Mouse (Mus musculus): Measurements from ENCODE around the gene Ubr7. TPM values are rescaled to one million over a fixed set of nuclear protein-coding genes. Genes with fewer than 3 reads are reported as not detected.

Gene Ubr7
- polyA plus RNA-seq (2021): 33.0 TPM

DNA sequence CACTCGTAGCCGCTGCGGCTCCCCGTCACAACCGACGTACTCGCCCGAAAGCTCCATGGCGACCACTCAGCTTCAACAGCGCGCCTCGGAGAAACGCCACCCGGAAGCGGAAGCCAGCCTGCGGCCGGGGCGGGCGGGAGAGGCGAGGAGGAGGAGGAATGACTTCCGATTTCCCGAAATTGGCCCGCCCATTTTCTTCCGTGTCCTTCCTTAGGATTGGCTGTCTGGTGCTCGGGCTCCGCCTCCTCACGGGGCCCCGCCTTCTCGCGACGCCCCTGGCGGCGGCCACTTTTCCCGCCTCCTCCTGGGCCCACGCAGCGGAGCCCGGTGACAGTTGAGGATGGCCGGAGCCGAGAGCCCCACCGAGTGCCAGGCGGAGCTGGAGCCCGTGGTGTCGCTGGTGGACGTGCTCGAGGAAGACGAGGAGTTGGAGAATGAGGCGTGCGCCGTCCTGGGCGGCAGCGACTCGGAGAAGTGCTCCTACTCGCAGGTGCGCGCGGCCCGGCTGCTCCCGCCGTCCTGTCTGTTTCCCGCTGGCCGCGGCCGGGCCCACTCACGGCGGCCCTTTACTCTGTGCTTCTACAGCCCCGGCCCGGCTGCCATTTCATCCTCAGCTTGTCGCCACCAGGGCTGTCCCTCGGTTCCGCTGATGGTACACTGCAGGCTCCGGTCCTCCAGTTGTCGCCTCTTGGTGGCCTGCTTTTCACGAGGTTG is at the start of gene Ubr7, which contains the start of the genes Gm28051 and Gon7:
TSS of gene Ubr7 (plus strand) at position 279 of the 714 bp plus-strand sequence.
TSS of gene Gm28051 (minus strand) at position 77 of the 714 bp plus-strand sequence.
TSS of gene Gon7 (minus strand) at position 115 of the 714 bp plus-strand sequence.
- ChIA-PET POLR2A (no interaction called here), CTCF (no interaction called here)
- no peaks in the 10 kb centered on the region for H3K27me3 ChIP-seq
- TF ChIP-seq CTCF (IDR thresholded peaks at IDR 0.05): peak; percentile 63
- in situ Hi-C loops (cut with MboI; ENCODE audit: low pct_unique_long_range_greater_than_20kb): loop anchor here (25.0 kb wide), 1 partner anchor 771 kb away; the partner anchor contains the start of gene Cpsf2
- ATAC-seq (peak; percentile 94), DNase-seq (ENCODE audit: low read depth, low spot score) (peak; percentile 76)

GRCm38 (mm10) chr12:102708220-102708619 is 49.5 kb upstream of the Ubr7 start:
- ChIA-PET POLR2A (interaction anchor here (1.2 kb wide), 1 partner anchor 9 kb away, joined by 3 read pairs; no protein-coding TSS in a partner anchor), CTCF (interaction anchor here (0.9 to 1.5 kb wide), 6 partner anchors 12 to 182 kb away, joined by 3 to 5 read pairs (median 4); no protein-coding TSS in a partner anchor)
- TF ChIP-seq CTCF (IDR thresholded peaks at IDR 0.05): no peak
- in situ Hi-C loops (cut with MboI; ENCODE audit: low pct_unique_long_range_greater_than_20kb): loop anchor here (5.0 kb wide), 3 partner anchors 71 to 181 kb away; no protein-coding TSS in a partner anchor
- ATAC-seq (peak; percentile 17), DNase-seq (ENCODE audit: low read depth, low spot score) (no peak)
- H3K27me3 ChIP-seq: no peaks in the 10 kb centered on the region

- no peak for ATAC-seq
- no peak for DNase-seq (ENCODE audit: low read depth, low spot score)
- in situ Hi-C loops (cut with MboI; ENCODE audit: low pct_unique_long_range_greater_than_20kb): loop anchor here (5.0 kb wide), 3 partner anchors 73 to 183 kb away; no protein-coding TSS in a partner anchor
- ChIA-PET CTCF (interaction anchor here (1.1 kb wide), 1 partner anchor 9 kb away, joined by 4 read pairs; no protein-coding TSS in a partner anchor), POLR2A (interaction anchor here (1.7 kb wide), 1 partner anchor 9 kb away, joined by 4 read pairs; no protein-coding TSS in a partner anchor)
- TF ChIP-seq CTCF (IDR thresholded peaks at IDR 0.05): no peak
- H3K27me3 ChIP-seq: no peaks in the 10 kb centered on the region
Measured at GRCm38 (mm10) chr12:102709896-102710295, 47.9 kb upstream of the Ubr7 start.

GRCm38 (mm10) chr12:102710851-102711375 is 46.9 kb upstream of the Ubr7 start:
- in situ Hi-C loops (cut with MboI; ENCODE audit: low pct_unique_long_range_greater_than_20kb): no loop called here
- CTCF ChIA-PET: no interaction called here
- TF ChIP-seq CTCF (IDR thresholded peaks at IDR 0.05): no peak
- ATAC-seq: no peak
- POLR2A ChIA-PET: interaction anchor here (1.7 kb wide), 1 partner anchor 8 kb away, joined by 4 read pairs; no protein-coding TSS in a partner anchor
- no peaks in the 10 kb centered on the region for H3K27me3 ChIP-seq
- DNase-seq (ENCODE audit: low read depth, low spot score): no peak

DNA sequence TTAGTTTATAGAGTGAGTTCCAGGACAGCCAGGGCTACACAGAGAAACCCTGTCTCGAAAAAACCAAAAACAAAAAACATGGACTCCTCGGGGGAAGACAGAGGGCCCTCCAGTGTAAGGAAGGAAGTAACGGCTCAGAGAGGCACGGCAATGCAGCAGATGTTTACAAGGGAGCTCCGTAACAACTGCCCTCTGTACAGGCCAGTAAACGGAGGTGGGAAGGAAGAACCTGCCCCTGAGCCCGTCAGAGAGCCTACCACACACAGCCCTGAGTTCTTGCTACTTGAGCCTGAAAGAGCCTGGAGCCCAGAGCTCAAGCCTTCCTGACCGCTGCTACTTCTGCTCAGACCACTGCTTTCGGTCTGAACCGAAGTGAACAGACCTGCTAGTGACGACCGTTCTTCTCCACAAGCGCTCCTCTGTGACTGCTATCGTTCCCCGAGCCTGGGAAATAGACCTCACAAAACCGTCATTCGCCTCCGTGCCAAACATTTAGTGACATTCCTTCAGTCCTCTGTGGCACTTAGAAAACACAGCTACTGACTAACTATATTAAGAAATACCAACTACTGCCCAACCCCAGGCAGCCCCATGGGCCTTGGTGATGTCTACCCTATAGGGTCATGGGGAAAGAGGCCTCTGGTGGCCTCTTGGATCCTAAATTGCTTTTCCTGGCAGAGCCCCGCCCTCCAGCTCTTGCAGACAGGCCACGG is 44.5 kb upstream of the Ubr7 start:
- CTCF ChIA-PET: interaction anchor here (1.3 to 1.8 kb wide), 2 partner anchors 8 to 11 kb away, joined by 4 to 7 read pairs; partner anchors contain the start of gene Itpk1
- TF ChIP-seq CTCF (IDR thresholded peaks at IDR 0.05): no peak
- in situ Hi-C loops (cut with MboI; ENCODE audit: low pct_unique_long_range_greater_than_20kb): no loop called here
- POLR2A ChIA-PET: no interaction called here
- no peaks in the 10 kb centered on the region for H3K27me3 ChIP-seq
- DNase-seq (ENCODE audit: low read depth, low spot score): no peak
- ATAC-seq: no peak

GRCm38 (mm10) chr12:102714116-102714515 is 43.7 kb upstream of the Ubr7 start:
- ChIA-PET POLR2A (no interaction called here), CTCF (interaction anchor here (1.3 kb wide), 1 partner anchor 9 kb away, joined by 4 read pairs; the partner anchor contains the start of gene Itpk1)
- no peak for TF ChIP-seq CTCF (IDR thresholded peaks at IDR 0.05)
- in situ Hi-C loops (cut with MboI; ENCODE audit: low pct_unique_long_range_greater_than_20kb): no loop called here
- no peak for DNase-seq (ENCODE audit: low read depth, low spot score)
- H3K27me3 ChIP-seq: no peaks in the 10 kb centered on the region
- ATAC-seq: no peak

- TF ChIP-seq CTCF (IDR thresholded peaks at IDR 0.05): no peak
- H3K27me3 ChIP-seq: no peaks in the 10 kb centered on the region
- in situ Hi-C loops (cut with MboI; ENCODE audit: low pct_unique_long_range_greater_than_20kb): no loop called here
- no peak for DNase-seq (ENCODE audit: low read depth, low spot score)
- CTCF ChIA-PET: interaction anchor here (1.3 kb wide), 1 partner anchor 9 kb away, joined by 4 read pairs; the partner anchor contains the start of gene Itpk1
- POLR2A ChIA-PET: interaction anchor here (0.7 kb wide), 1 partner anchor 16 kb away, joined by 4 read pairs; no protein-coding TSS in a partner anchor
- no peak for ATAC-seq
Measured at GRCm38 (mm10) chr12:102714654-102715395, 42.9 kb upstream of the Ubr7 start.

DNA sequence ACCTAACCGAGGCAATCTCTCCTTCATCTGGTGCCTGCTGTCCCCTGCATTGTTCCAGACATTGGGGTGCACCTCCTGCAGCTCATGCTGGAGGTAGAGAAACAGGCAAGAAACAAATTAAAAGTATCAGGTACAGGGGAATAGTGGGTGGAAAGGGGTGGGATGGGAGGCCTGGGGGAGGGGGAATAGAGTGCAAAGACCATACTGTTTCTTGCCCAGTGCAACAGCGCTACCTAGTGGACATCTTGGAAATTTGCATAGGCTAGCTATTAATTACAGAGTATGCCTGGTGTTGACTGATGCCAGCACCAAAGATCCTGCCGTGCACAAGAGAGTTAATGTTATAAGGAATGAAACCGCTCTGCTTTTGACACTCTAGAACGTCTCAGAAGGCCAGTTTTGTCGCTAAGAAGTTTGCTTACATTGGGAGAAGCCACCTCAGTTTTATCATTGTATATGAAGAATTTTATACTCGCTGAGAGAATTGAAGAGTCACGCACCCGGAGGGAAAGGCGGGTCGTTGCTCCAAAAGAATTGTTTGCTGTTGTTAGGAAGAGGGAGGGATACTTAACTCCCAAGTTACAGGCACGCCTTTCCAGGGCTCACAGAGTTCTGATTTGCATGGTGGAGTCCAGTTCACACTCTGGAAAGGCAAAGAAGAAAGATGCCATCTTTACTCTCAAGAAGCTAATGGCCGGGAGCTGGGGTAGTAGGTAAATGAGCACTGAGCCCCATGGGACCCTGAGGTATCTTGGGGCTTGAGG is 38.0 kb upstream of the Ubr7 start:
- peak; percentile 74 for TF ChIP-seq CTCF (IDR thresholded peaks at IDR 0.05)
- ChIA-PET POLR2A (interaction anchor here (1.0 kb wide), 1 partner anchor 10 kb away, joined by 4 read pairs; no protein-coding TSS in a partner anchor), CTCF (interaction anchor here (0.9 to 3.0 kb wide), 15 partner anchors 10 to 252 kb away, joined by 3 to 26 read pairs (median 4); partner anchors contain the start of gene Golga5)
- H3K27me3 ChIP-seq: no peaks in the 10 kb centered on the region
- ATAC-seq (no peak), DNase-seq (ENCODE audit: low read depth, low spot score) (no peak)
- in situ Hi-C loops (cut with MboI; ENCODE audit: low pct_unique_long_range_greater_than_20kb): no loop called here

DNA sequence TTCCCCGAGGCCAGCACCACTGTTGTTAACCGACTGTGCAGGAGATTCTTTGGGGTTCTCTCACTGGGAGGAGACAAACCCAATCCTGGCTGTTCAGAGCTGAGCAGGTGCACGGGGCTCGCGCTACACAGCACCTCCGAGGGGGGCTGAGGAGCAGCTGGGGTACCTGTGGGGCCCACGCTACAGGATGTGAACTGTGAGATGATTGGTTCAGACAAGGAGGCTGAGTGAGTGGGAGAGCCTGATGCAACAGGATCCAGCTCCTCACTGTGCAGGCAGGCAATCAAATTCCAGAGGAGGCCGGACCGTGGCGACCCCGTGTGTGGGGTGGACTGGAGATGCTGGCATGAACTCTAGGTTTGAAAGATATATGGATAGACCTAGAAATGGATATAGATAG is 35.3 kb upstream of the Ubr7 start:
- ChIA-PET CTCF (interaction anchor here (1.8 kb wide), 1 partner anchor 198 kb away, joined by 6 read pairs; no protein-coding TSS in a partner anchor), POLR2A (no interaction called here)
- DNase-seq (ENCODE audit: low read depth, low spot score): no peak
- ATAC-seq: no peak
- TF ChIP-seq CTCF (IDR thresholded peaks at IDR 0.05): no peak
- in situ Hi-C loops (cut with MboI; ENCODE audit: low pct_unique_long_range_greater_than_20kb): no loop called here
- no peaks in the 10 kb centered on the region for H3K27me3 ChIP-seq

Data from Patski (cell line).